Mouse (Mus musculus) ES-E14 (cell line): ENCODE data around the gene Tbc1d10b. TPM values are rescaled to one million over a fixed set of nuclear protein-coding genes. Genes with fewer than 3 reads are reported as not detected.

Source experiments
- DNase-seq: peaks from one replicate; pipeline ENCODE4 v3.0.0-alpha.2; 2013; ENCODE audit warnings: low read depth, low spot score
- H3K27ac ChIP-seq: 2 replicates; pipeline ENCODE4 v1.5.1; 2012; ENCODE audit warnings: low read depth, mild to moderate bottlenecking, low read length, moderate library complexity, mixed read lengths; ENCODE audit not compliant: poor library complexity, insufficient read depth, severe bottlenecking
- H3K36me3 ChIP-seq: 2 replicates; pipeline ENCODE4 v1.6.1; 2012; ENCODE audit warnings: mild to moderate bottlenecking, low read length, moderate library complexity, mixed read lengths; ENCODE audit not compliant: control insufficient read depth, poor library complexity, insufficient read depth, severe bottlenecking
- H3K4me1 ChIP-seq, 2 experiments: fragments of 150-350 bp in 1 of 2; sonication (generic) in 1 of 2; 2 replicates each; pipeline ENCODE4 v1.6.1; 2012; ENCODE audit warnings: low read length in 2 of 2, mild to moderate bottlenecking in 1 of 2, mixed read lengths in 1 of 2; ENCODE audit not compliant: control insufficient read depth in 2 of 2, insufficient read depth in 2 of 2, poor library complexity in 1 of 2
- H3K4me3 ChIP-seq, 2 experiments: fragments of 150-350 bp in 1 of 2; sonication (generic) in 1 of 2; 2 replicates each; pipeline ENCODE4 v1.5.1; 2012; ENCODE audit warnings: low read length in 2 of 2, low read depth in 1 of 2, mild to moderate bottlenecking in 1 of 2, mixed read lengths in 1 of 2; ENCODE audit not compliant: insufficient read depth in 1 of 2, poor library complexity in 1 of 2, severe bottlenecking in 1 of 2
- H3K9ac ChIP-seq: 2 replicates; pipeline ENCODE4 v1.6.1; 2012; ENCODE audit warnings: low read depth, mild to moderate bottlenecking, low read length, mixed read lengths; ENCODE audit not compliant: poor library complexity, insufficient read depth, severe bottlenecking
- H3K9me3 ChIP-seq: fragments of 150-350 bp; sonication (generic); 2 replicates; pipeline ENCODE4 v1.6.1; 2012; ENCODE audit warnings: low read depth, mild to moderate bottlenecking, low read length; ENCODE audit not compliant: control insufficient read depth, insufficient read depth
- CHD2 ChIP-seq: IDR thresholded peaks from 2 replicates; pipeline ENCODE4 v1.6.1; 2014; ENCODE audit warnings: mild to moderate bottlenecking, low read depth, low read length, inconsistent platforms
- HCFC1 ChIP-seq: IDR thresholded peaks from 2 replicates; pipeline ENCODE4 v1.6.1; 2012; ENCODE audit warnings: low read length, inconsistent platforms, borderline replicate concordance; ENCODE audit not compliant: insufficient read depth
- MAFK ChIP-seq: IDR thresholded peaks from 2 replicates; pipeline ENCODE4 v1.6.1; 2014; ENCODE audit warnings: mild to moderate bottlenecking, low read depth, low read length, inconsistent platforms; ENCODE audit not compliant: insufficient read depth
- ZC3H11A ChIP-seq: IDR thresholded peaks from 2 replicates; pipeline ENCODE4 v1.6.1; 2012; ENCODE audit warnings: low read depth, mild to moderate bottlenecking, inconsistent platforms, low read length, borderline replicate concordance
- ZNF384 ChIP-seq: IDR thresholded peaks from 2 replicates; pipeline ENCODE4 v1.6.1; 2012; ENCODE audit warnings: low read depth, low read length, inconsistent platforms
- in situ Hi-C, 2 experiments: fragments of 600-800 bp; cut with MboI; formaldehyde crosslinking; loops; one replicate each; pipeline ENCODE4 v1.15.1; 2025; ENCODE audit warnings: low sequenced_read_pairs in 2 of 2, inconsistent platforms in 1 of 2; ENCODE audit not compliant: unreplicated experiment in 2 of 2
- total RNA-seq: library from RNA; depleted of rRNA; stranded (reverse); fragments of 300-350 nt; gene quantifications from 2 replicates; pipeline ENCODE4 v1.2.3, GENCODE M21; 2012; rRNA removed

The Tbc1d10b gene
- 63.3 and 67.0 TPM in 2 replicates for total RNA-seq

DNA sequence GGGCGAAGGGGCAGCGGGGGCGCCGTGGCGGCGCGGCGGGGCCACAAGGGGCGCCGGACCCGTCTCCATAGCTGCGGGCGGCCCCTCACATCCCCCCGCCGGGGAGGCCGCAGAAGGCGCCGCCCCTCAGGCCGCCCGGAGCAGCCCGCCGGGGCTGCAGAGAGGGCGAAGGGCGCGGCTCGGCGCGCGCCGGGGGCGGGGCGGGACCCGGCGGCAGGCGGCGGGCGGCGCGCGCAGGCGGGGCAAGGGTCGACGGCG is at the start of gene Tbc1d10b:
TSS of gene Tbc1d10b (minus strand) at position 174 of the 258 bp plus-strand sequence.
- peak within 1 kb of the TSS; percentile 97 for H3K9ac ChIP-seq
- H3K4me3 ChIP-seq: peak within 1 kb of the TSS; percentile 93 to 94
- no peaks in the 10 kb centered on the region for H3K9me3 ChIP-seq
- H3K27ac ChIP-seq: peak within 1 kb of the TSS; percentile 85
- DNase-seq: no peak
- in situ Hi-C loops: no loop called here
- TF ChIP-seq ZNF384 (no peak), CHD2 (no peak), ZC3H11A (no peak), HCFC1 (no peak), MAFK (no peak)
- peaks cover 9 to 27% of the 10 kb centered on the region in 2 experiments for H3K4me1 ChIP-seq
- peaks cover 11% of the 10 kb centered on the region for H3K36me3 ChIP-seq

DNA sequence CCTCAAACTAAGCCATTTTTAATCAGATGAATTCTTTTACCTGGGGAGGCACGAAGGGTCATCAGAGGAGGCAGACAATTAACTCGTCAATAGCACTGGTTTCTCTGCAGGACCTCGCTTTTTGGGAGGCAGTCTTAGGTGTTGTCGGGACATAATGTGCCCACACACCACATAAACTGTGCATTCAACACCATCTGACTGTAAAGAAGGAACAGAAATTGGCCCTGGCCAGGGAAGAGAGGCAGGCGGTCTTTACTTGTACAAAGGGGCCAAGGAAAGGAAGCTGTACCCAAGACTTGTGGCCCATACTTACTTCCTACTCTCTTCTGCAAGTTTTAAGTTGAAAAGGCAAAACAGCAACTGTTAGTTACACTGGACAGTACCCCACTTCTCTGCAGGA is 48.2 kb upstream of the Tbc1d10b start:
- no peaks in the 10 kb centered on the region for H3K9me3 ChIP-seq
- TF ChIP-seq ZNF384: no peak
- no peak for TF ChIP-seq HCFC1
- TF ChIP-seq ZC3H11A: no peak
- TF ChIP-seq CHD2: no peak
- no peak for TF ChIP-seq MAFK
- no peak overlapping the region for H3K9ac ChIP-seq
- no peak overlapping the region for H3K27ac ChIP-seq
- no peak overlapping the region for H3K4me3 ChIP-seq
- in situ Hi-C loops: no loop called here
- no peak for DNase-seq
- peaks cover 0 to 3% of the 10 kb centered on the region in 2 experiments; a peak in 1 of 4 replicates for H3K4me1 ChIP-seq
- peaks cover 27% of the 10 kb centered on the region for H3K36me3 ChIP-seq

DNA sequence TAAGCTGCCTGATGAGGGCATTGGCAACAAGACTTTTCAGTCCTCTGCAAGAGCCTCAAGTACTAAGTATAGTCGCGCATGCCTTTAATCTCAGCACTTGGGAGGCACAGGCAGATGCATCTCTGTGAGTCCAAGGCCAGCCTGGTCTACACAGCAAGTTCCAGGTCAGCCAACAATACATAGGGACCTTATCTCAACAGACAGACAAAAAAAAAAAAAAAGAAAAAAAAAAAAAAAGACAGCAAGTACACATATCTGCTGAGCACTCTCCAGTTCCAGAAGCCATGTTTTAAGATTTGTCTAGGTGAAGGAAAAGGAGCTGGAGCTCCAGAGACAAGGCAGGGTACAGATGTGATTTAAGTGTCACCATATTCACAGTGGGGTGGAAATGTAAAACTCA is 47.7 kb upstream of the Tbc1d10b start:
- Histone ChIP-seq H3K4me1 (peaks cover 0 to 1% of the 10 kb centered on the region in 2 experiments; a peak in 1 of 4 replicates), H3K36me3 (peaks cover 27% of the 10 kb centered on the region)

DNA sequence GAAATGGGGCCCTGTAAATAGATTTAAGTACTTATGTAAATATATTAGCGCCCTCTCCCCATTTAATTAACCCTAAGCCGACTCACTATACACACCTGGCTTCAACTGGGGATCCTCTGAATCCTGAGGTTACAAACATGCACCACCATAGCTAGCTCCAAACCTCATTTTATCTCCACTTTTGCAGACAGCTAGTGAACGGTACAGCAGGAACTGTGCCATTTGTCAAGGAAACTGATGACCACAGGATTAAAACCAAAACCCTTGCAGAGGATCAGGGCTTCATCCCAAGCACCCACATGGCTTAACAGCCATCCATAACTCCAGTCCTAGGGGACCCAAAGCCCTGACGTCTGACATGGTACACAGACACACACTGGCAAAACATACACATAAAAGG is 46.7 kb upstream of the Tbc1d10b start:
- Histone ChIP-seq H3K9ac (peak overlapping the region; percentile 83; the same call in 1 of the 2 replicates), H3K9me3 (no peaks in the 10 kb centered on the region), H3K27ac (no peak overlapping the region; the same call in 1 of the 2 replicates), H3K4me1 (no peaks in the 10 kb centered on the region), H3K36me3 (peaks cover 27% of the 10 kb centered on the region), H3K4me3 (peak overlapping the region; percentile 51 to 77)
- no peak for DNase-seq
- TF ChIP-seq ZNF384: no peak
- no peak for TF ChIP-seq HCFC1
- no peak for TF ChIP-seq MAFK
- no peak for TF ChIP-seq ZC3H11A
- TF ChIP-seq CHD2: no peak
- in situ Hi-C loops: no loop called here

More for the DNA sequence above, 47.7 kb upstream of the Tbc1d10b start:
- TF ChIP-seq HCFC1 (no peak), MAFK (no peak), ZNF384 (no peak), CHD2 (no peak), ZC3H11A (no peak)
- no peak for DNase-seq
- in situ Hi-C loops: no loop called here
- Histone ChIP-seq H3K4me3 (no peak overlapping the region), H3K27ac (no peak overlapping the region), H3K9me3 (no peaks in the 10 kb centered on the region), H3K9ac (no peak overlapping the region)
